Mouse (Mus musculus) right cerebral cortex, postnatal 4 days (tissue): ENCODE data around the gene Sult1a1.

Source experiments
- DNase-seq: peaks from one replicate; pipeline ENCODE4 v3.0.0-alpha.2; 2022

The Sult1a1 gene

DNA sequence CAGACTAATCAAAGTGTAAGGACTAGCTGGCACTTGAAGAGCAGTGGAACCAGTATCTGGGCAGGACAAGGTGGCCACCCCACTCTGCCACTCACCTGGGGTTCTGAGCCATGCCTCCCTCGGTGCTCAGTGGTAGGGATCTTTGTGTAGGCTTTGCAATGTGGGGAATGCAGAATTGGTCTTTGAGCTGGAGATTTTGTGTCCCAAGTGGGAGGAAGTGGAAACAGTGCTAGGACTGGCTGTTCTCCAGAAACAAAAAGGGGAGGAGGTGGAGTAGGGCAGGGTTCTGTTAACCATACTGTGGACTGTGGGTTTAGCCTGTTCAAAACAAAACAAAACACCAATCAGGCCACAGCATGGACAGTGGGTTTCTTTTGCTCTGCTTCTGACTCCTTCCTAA, at the start of gene Sult1a1:
Gene Sult1a1, minus strand, starts transcription at position 226 of the 400 bp plus-strand sequence.
- DNase-seq, result no peak

DNA sequence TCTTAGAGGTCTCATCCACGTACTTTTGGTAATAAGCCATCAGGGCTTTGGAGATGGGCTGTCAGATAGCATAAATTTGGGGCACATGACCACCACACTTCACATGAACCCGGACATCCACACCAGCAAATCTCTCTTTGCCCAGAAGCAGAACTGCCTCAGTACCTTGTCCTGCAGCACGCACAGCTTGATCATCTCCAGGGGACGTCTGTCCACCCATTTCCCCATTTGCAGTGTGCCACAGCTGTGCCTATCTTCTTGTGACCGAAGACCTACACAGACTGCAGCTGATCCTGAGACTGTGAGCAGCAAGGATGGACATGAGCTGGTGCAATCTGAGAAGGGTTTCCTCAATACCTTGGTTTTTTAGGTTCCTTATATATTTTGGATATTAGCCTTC, 49.4 kb upstream of the Sult1a1 start:
- no peak for DNase-seq

DNA sequence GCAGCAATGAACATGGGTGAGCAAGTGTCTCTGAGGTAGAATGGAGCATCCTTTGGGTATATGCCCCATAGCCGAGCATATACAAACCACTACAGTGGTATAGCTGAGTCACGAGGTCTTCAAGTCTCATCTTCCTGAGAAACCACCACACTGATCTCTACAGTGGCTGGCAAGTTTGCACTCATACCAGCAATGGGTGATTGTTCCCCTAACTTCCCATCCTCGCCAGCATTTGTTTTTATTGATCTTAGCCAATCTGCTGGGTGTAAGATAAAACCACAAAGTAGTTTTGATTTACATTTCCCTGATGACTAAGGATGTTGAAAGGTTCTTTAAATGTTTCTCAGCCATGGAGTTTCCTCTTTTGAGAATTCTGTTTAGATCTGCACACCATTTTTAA, 48.8 kb upstream of the Sult1a1 start:
- DNase-seq, result no peak

DNA sequence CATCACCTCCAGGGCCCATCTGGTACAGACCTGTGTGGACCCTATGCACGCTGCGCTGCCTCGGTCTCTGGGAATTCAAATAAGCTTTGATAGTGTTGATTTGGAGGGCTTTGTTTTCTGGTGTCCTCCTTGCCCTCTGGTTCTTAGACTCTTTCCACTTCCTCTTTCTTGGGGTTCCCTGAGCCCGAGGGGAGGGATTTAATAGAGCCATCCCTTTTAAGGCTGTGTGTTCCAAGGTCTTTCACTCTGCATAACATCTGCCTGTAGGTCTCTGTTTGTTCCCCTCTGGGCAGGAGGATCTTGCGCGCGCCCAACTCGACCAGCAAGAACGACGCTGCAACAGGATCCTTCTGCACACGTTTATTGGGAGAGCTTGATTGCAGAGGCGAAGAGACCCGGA, 45.4 kb upstream of the Sult1a1 start:
- no peak for DNase-seq

DNA sequence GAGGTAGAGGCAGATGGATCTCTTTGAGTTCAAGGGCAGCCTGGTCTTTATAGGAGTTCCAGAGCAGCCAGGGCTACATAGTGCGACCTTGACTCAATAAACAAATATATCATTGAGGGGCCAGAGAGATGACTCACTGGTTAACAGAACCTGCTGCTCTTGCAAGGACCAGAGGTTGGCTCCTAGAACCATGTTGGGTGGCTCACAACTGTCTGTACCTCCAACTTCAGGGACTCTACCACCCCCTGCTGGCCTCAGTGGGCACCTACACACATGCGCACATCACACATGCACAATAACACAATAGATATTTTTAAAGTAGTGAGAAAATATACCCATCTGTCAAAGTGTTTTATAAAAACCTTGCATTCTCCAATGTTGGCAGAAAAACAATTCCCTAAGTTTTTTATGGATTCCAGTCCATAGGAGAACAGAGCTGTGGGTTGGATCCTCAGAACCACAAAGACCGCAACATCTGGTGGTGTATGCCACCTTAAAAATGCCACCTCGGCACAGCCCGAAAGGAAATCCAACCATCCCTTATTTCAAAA, 42.6 kb upstream of the Sult1a1 start:
- no peak for DNase-seq

DNA sequence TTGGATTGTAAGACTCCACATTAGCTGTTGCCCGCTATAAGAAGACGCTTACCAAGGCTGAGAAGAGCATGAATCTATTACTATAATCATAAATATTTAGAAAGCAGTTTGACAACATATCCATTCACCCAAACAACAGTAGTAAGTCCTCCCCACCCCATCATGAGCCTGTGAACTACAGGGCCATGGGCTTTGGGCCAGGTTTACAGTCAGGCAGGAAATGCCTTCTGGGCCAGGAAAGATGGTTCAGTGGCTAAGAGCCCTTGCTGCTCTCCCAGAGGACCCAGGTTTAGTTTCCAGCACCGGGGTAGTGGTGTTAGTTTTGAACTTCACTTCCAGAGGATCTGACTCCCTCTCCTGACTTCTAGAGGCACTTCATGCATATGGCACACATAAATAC, 41.3 kb upstream of the Sult1a1 start:
- DNase-seq, result no peak

DNA sequence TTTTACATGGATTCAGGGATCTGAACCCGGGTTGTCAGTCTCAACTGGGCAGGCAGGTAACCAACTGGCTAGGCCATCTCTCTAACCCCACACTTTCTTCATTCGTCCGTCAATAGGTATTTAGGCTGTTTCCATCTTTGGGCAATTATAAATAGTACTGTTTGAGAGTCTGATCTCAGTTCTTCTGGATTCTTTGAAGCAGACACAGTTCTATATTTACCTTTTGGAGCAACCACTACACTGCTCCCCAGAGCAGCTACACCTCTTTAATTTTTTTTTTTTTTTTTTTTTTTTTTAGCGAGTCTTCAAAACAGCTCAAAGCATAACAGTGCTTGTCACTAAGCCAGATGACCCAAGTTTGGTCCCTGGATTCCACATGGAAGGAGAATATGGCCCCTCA, 39.4 kb upstream of the Sult1a1 start:
- no peak for DNase-seq

DNA sequence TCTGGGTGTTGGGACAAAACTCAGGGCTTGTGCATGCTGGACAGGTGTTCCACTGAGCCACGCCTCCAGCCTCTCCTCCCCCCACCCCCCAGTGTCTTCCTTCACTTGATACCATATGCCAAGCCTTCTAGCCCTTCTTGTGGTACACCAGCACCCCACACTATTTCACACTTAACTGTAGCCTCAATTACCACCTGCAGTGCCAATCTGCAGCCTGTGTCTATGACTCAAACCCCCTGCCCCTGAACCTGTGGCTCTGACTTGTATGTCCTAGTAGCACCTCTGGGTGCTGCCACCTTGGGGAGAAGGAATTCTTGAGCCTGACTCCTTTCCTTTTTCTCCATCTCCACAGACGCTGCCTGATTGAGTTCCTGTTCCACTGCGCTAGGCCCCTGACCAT, 35.7 kb upstream of the Sult1a1 start:
- no peak for DNase-seq

DNA sequence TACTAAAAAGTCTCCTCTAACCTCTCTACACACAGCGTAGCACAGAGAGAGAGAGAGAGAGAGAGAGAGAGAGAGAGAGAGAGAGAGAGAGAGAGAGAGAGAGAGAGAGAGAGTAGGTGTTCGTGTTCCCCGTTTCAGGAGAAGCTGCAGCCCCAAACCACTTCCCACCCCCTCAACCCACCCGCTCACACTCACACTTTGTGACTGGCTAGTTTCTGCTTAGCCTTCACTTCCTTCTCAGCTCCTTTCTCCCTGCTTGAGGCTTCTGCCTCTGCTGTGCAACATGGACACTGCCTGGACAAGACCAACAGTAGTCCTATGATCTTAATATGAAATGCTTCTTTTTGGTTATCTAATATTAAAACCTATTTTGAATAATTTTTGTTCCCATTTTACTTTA, 34.0 kb upstream of the Sult1a1 start:
- no peak for DNase-seq

DNA sequence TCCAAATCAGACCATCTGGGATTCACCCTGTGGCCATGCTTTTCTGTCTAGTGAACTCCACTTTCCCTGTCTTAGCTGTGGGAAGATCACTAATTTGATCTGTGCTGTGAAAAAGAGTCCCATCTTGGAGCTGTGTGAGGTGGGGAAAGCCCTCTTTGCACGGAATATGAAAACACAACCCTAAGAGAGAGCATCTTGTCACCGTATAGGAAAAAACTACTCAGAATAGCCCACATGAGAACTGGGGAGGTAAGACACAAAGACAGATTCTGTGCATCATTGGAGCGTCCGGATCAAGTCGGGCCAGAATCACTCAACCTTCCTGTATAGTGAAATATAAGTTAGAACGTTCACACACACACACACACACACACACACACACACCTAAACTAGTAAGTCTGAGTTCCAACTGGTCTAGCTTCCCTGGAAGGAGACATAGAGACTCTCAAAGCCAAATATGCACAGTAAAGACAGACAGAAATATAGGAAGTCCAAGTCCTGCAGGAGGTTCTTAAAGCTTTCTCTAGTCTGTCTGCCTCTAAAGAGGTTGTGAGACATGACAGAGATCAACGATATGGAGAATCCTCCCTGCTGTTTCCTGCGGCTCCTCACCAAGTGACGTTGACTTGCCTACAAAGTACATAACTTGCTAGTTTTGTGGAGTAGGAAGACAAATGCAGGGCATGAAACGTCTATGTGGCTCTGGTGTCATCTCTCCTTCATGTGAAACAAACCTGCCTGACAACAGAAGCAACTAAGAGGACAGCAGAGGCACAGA, 32.1 kb upstream of the Sult1a1 start:
- no peak for DNase-seq

DNA sequence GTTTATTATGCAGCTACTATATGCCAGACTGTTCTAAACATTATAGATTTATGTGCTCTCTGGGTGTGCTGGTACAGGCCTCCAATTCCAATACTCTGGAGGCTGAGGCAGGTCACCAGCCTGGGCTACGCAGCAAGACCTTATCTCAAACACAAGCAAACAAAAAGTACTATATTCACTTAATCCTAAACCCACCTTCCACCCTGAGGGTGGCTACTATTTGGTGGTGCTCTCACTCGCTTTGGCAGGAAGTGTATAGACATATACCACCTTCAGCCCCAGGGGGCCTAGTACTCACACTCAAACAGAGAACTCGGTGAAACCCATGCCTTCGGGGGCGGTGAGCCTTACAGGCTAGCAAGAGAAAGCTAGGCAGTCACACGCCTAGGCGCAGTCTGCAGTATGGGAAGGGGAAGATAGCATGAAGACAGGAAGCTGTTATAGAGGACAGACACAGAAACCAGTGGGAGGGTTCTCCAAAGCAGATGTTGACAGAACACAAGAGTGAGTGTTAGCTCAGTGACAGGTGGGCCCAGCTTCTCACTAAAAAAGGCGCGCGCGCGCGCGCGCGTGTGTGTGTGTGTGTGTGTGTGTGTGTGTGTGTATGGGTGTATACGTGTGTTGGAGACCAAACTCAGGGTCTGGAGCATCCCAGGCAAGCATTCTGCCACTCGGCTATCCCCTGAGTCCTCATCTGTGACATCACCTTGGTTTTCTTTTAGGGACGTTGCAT, 31.4 kb upstream of the Sult1a1 start, which contains the start of gene Coro1a:
Gene Coro1a, minus strand, starts transcription at position 346 of the 733 bp plus-strand sequence.
- no peak for DNase-seq

DNA sequence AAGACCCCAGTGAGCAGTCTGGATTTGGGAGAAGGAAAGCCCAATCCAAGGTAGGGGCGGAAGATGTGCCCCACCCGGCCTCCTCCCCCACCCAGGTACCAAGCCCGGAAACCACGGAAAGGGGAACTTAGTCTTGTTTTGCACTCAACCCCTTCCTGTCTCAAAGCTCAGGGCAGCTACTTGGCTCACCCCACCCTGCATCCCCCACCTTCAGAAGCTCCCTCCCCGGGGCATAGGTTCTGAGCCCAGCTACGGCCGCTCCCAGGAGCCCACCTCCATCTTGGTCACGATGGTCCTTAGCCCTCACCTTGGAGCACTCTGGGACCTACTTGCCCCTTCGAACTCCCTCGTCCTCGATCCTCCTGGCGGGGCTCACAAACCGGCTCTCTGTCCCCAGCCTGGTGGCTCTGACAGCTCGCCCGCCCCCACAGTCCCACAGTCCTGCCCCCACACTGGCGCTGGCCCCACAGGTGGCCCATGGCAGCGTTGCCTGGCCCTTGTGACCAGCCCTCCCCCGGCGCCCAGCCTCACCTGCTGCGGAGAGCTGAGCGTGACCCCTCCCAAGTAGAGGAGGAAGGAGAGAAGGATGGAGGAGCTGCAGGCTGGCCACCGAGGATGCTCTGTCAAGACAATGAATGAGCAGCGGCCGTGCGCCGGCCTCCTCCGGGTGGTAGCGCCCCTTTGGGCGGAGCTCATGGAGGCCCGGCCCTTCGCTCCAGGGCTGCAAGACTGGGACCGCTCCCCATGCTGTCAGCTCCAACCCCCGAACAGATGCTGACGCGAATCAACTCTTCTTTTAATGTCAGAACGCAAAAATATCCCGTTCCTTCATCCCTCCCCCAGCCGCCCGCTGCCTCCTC, 28.1 kb upstream of the Sult1a1 start:
- peak; percentile 88 for DNase-seq

DNA sequence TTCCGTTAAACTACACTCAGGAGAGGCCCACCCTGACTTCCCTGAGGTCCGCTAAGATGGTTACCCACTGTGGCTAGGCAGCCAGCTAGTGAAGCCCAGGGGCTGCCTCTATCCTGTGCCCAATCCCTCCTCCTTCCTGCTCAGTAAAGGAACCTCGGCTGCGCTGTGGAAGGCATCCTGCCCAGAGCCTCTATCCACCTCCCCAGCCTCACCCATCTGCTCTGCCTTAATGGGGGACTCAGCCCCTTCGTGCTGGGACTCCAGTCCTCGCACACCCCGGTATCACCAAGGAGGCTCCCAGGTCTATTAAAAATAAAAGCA, 27.5 kb upstream of the Sult1a1 start:
- DNase-seq, result no peak

DNA sequence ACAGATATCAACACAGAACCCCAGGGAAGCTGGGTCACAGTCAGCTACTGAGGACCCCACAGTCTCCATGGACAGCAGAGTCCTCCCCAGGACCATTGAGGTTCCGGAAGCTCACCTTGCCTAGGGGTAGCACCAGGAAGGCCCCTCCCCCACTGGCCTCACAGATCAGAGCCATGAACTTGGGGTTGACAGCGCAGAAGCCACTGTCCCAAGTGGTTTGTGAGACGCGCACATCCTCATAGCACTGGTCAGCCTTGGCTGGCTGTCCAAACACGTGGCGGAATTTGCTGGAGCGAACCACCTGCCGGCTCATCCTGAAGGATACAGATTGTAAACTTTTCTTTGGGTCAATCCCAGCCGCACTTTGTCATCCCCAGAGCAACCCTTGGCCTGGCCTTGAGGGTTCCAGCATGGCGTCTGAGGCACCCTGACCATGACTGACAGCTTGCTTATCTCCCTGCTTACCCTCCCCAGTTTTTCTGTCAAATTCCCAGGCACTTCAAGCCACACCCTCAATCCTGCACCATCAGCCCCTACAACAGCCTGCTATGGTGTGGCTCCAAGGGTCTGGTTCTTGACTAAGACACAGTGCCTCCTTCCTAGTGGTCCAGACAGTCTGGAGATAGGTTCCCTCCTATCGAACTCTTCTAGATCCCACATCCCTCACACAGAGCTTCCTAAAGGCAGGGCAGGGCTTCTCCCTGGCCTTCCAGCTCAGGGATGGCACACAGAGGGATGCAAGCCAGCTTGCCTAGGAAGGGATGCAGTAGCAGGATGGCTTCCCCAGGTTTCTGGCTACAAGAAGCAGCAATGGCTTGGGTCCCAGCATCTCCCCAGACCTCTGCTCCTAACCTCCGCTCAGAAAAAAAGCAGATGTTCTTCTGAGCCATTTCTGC, 26.9 kb upstream of the Sult1a1 start:
- no peak for DNase-seq

DNA sequence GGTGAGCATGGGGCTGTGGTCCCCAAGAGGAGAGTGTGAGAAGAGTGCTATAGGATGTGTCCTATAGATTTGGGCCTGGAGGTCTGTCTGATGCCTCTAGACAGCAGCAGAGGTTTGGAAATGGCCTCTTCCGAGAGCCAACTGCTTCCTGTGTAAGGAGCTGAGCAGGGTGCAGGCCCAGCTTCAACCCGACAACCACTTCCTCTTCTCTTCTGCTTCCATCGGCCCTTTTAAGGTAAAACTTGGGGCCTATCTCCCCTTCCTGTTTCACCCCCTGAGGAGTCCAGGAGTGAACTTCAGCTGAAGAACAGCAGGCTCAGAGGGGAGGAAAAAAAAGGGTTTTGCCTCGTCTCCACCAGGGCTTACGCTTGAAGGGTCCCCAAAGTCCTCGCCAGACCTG, 26.1 kb upstream of the Sult1a1 start:
- DNase-seq, result no peak

DNA sequence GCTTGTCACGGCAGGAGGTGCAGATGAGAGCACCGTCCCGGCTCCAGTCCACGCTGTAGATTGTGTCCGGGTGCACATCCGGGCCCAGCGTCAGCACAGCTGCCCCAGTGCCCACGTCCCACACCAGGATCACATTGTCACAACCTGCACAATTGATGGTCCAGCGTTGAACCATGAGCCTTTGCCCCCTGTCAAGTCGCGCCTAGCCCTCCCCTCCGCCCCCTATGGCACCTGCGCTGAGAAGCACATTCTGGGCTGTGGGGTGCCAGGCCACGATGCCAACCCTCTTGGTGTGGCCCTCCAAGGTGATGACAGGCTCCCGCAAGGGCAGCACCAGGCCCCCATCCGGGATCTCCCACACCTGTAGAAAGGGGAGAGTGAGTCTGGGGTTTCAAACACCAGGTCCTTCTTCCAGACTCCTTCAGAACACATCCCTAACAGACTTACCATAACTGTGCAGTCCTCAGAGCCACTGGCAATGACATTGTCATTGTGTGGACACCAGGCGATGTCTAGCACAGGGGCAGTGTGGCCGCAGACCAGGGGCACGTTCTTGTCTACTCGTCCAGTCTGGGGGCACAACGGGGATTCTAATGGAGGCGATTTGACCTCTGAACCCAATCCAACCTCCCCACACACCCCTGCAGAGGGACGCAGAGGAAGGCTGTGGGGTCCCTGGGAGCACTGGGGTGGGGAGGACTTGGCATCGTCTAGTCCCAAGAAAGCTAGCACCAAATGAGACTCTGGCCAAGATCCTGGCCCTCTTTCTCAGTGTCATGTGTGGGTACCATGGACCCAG, 25.5 kb upstream of the Sult1a1 start:
- DNase-seq, result no peak

DNA sequence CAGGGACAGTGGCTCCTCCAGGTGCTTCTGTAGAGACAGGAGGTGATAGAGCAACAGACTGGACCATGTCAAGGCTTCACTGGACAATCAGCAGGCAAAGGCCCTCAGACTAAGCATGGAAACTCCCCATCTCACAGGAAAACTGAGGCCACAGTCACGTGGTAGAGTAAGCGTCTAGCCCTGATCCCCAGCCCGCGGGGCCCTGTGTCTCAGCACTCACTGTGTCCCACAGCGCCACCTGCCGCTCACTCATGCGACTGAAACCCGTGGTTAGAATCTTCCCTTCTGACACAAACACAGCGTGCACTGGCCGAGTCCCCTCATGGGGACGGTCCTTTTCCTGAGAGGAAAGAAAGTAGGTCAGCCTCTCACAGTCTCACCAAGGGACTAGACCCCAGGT, 24.8 kb upstream of the Sult1a1 start:
- peak; percentile 98 for DNase-seq

DNA sequence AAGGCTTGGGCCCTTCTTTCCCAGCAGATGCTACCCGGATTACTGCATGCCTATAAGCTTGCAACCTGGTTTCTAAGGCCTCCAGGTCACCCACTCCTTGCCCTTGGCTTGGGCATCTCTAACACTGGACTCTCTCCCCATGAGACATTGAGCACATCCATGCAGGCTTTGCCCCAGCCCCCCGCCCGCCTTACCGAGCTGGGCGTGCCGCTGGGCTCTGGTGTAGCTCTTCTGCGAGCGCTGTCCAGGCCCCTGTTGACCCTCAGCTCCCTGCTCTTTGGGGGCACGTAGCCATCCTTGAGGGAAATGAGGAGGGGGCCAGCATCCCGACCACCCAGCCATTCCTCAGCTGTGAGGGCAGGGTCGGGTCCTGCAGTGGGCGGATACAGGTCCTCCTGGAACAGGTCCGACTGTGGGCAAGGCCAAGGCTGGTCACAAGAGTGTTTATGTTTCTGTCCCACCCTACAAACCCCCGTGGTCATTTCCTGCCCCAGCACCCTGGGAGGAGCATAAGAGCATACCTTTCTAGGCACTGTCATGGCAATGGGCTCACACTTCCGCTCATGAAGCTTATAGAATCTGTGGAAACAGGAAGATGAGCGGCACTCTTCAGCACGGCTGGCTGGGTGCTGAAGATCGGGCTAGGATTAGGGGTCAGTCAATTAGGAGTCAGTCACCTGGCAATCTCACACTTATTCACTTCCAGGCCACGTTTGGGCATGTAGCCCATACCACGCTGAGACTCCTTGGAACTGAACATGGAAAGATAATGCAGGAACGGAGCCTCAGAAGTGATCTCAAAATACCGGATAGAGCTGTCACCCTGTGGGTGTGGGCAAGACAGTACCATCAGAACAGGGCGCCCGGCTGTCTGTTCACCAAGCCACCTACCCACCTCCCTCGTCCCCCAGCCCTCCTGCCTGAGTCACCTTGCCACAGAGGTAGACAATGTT, 24.1 kb upstream of the Sult1a1 start:
- no peak for DNase-seq

DNA sequence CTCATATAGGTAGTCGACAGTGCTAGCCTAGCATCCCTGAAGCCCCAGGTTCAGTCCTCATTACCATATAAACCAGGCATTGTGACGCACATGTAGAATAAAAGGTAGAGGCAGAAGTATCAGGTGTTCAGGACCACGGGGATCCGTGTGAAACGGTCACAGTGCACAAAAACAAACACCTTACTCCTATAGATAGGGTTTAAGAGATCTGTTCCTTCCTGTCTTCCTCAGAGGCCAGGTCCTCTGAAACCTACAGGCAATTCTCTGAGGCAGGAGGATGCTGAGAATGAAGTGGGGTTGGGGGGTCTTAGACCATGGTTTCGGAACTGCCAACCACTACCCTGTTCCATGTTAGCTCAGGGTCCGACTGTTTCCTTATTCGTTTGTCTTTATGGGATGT, 21.6 kb upstream of the Sult1a1 start:
- DNase-seq, result no peak

DNA sequence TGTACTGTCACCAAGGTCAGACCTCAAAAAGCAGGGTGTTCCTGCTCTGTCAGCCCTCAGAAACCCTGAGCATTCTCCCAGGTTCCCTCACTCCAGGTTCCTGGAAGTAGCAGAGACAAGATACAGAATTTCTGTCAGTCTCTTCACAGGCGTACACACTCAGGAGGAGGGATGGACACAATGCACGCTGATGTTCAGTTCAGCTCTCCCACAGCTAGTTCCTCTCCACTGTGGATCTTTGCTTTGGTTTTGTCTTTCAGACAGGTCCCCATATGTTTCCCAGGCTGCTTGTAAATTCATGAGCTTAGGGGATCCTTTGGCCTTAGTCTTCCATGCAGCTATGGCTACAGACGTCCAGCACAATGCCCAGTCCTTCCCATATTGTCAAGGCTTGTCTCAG, 20.7 kb upstream of the Sult1a1 start:
- DNase-seq, result no peak
